Mouse (Mus musculus) gastrocnemius, adult 2 months (tissue): Measurements from ENCODE around the gene Ctse. TPM values are rescaled to one million over a fixed set of nuclear protein-coding genes. Genes with fewer than 3 reads are reported as not detected.

ENCODE experiments used
- DNase-seq: peaks from one replicate; pipeline ENCODE4 v3.0.0; 2022
- H3K27ac ChIP-seq: fragments of 200-600 bp; 2 replicates; pipeline ENCODE4 v1.8.1; 2022; ENCODE audit warnings: mild to moderate bottlenecking
- H3K4me3 ChIP-seq: fragments of 200-600 bp; 2 replicates; pipeline ENCODE4 v1.8.1; 2022; ENCODE audit warnings: mild to moderate bottlenecking, moderate library complexity
- CTCF ChIP-seq: fragments of 200-600 bp; IDR thresholded peaks from 2 replicates; pipeline ENCODE4 v1.8.1; 2022; ENCODE audit warnings: antibody characterized with exemption, mild to moderate bottlenecking, moderate library complexity
- intact Hi-C: fragments of 180-260 bp; cut with DNase I; formaldehyde crosslinking; loops from one replicate; pipeline ENCODE4 v1.15.1; 2025
- long read RNA-seq, 2 experiments: library from polyadenylated mRNA; stranded (forward); transcript quantifications; one replicate each; pipeline ENCODE4 v2.0.0; 2021
- total RNA-seq, 2 experiments: library from RNA; stranded (reverse); gene quantifications; 2 replicates each; pipeline ENCODE4 v1.2.3; 2021

The Ctse gene
- total RNA-seq, result under 1 TPM in 1 of 2 experiments, not detected in 1; 0.11 TPM
- long read RNA-seq, experiment 1, result 0 reads
- long read RNA-seq, experiment 2, result 0 reads

GRCm38 (mm10) chr1:131637791-131638540 is at the start of gene Ctse:
Ctse (plus strand) TSS chr1:131638306.
- intact Hi-C loops, result no loop called here
- no peak within 1 kb of the TSS for H3K27ac ChIP-seq
- no peak for TF ChIP-seq CTCF
- no peak for DNase-seq
- no peak within 1 kb of the TSS for H3K4me3 ChIP-seq

DNA sequence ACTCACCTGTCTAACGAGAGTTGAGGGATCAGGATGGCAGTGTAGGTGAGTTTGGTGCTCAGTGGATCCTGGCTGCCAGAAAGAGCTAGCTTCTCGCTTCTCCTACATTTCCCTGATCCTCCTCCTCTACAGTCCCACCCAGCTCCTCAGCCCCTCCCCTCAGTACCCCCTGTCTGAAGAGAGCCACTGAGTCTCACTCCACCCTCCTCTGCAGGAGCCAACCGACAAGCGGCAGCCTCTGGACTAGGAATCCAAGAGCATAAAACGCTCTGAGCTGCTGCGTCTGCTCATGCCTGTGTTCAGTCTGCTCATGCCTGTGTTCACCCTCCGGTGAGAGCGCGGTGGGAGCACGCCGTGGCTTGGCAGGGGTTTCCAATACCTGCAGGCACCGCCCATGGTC is 39.2 kb upstream of the Ctse start, which contains the start of gene Avpr1b:
TSS of gene Avpr1b (plus strand) at position 335 of the 400 bp plus-strand sequence.
- no peak within 1 kb of the TSS for H3K4me3 ChIP-seq
- no peak for TF ChIP-seq CTCF
- no peak within 1 kb of the TSS for H3K27ac ChIP-seq
- intact Hi-C loops, result no loop called here
- no peak for DNase-seq

DNA sequence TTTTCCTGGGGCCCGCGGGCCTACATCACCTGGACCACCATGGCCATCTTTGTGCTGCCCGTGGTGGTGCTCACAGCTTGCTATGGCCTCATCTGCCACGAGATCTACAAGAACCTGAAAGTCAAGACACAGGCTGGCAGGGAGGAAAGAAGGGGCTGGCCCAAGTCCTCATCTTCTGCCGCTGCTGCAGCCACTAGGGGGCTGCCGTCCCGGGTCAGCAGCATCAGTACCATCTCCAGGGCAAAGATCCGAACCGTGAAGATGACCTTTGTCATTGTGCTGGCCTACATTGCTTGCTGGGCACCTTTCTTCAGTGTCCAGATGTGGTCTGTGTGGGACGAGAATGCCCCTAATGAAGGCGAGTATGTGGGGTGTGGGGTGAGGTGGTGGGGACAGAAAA is 37.8 kb upstream of the Ctse start:
- no peak for DNase-seq

GRCm38 (mm10) chr1:131606719-131607118 is 31.4 kb upstream of the Ctse start:
- no peak overlapping the region for H3K27ac ChIP-seq
- H3K4me3 ChIP-seq, result no peak overlapping the region
- TF ChIP-seq CTCF, result no peak
- DNase-seq, result no peak
- intact Hi-C loops, result no loop called here

More for the DNA sequence above, 37.8 kb upstream of the Ctse start:
- intact Hi-C loops, result no loop called here
- Histone ChIP-seq H3K27ac (no peak overlapping the region), H3K4me3 (no peak overlapping the region)
- peak; percentile 24; the same call in 1 of the 2 replicates for TF ChIP-seq CTCF

- Histone ChIP-seq H3K4me3 (no peak overlapping the region), H3K27ac (no peak overlapping the region)
- intact Hi-C loops, result loop anchor here (5.0 to 10.0 kb wide), 3 partner anchors 45 to 235 kb away; no protein-coding TSS in a partner anchor
- DNase-seq, result peak; percentile 38
- TF ChIP-seq CTCF, result no peak
These were observed 25.4 kb upstream of the Ctse start for GRCm38 (mm10) chr1:131612556-131613155.

DNA sequence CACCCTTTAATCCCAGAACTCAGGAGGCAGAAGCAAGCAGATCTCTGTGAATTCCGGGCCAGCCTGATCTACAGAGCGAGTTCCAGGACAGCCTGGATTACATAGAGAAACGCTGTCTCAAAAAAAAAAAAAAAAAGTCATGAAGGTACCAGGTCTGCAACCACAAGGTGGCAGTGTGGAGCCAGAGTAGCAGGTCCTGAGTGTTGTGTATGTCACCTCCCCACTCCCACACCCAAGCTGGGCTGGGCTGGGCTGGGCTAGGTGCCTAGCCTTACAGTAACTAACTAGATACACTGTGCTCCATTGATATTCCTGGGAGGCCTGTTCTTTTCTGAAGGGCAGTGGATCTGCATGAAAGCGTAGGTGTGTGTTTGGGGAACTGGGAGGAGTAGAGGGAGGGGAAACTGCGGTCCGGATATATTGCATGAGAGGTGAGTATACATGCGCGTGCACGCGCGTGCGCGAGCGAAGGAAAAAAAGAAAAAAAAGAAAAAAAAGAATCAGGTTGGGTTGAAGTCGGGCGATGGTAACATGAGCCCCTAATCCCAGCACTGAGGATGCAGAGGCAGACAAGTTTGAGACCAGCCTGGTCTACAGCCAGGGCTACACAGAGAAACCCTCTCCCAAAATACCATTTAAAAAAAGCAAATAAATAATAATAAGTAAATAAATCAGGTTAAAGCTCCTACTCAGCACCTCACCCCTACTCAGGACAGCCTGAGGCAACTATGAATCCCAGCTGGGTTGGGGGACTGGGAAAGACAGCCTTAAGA is 24.6 kb upstream of the Ctse start:
- intact Hi-C loops, result loop anchor here (5.0 to 10.0 kb wide), 3 partner anchors 44 to 234 kb away; no protein-coding TSS in a partner anchor
- TF ChIP-seq CTCF, result peak; percentile 72
- peak; percentile 81 for DNase-seq
- Histone ChIP-seq H3K4me3 (no peak overlapping the region), H3K27ac (no peak overlapping the region)

DNA sequence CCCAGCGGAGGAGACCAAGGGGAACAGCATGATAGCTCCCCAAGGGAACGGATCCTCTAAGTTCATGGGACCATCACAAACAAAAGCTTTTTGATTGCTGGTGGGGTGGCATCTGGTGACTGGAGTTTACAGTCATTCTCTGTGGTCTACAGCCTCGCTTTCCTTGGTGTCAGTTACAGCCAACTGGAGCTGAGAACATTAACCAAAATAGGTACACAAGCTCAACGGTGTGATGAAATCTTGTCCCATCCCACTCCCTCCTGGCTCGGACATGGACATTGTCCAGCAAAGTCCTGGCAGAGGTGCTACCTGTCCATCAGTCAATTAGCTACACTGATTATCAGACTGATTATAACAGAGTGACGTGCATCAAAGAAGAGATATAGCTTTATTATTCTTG is 23.5 kb upstream of the Ctse start:
- TF ChIP-seq CTCF, result no peak
- intact Hi-C loops, result loop anchor here (5.0 to 10.0 kb wide), 3 partner anchors 43 to 233 kb away; no protein-coding TSS in a partner anchor
- no peak for DNase-seq

DNA sequence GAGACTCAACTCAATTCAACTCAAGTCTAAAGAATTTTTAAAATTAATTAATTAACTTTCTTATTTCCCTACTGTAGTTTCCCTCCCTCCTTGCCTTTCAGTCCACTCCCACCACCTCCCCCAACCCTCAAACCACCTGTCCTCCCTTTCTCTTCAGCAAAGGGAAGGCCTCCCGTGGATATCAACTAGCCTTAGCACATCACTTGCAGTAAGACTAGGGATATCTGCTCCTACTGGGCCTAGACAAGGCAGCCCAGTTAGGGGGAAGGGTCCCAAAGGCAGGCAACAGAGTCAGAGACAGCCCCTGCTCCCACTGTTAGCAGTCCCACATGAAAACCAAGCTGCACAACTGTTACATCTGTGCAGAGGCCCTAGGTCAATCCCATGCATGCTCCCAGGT is 22.0 kb upstream of the Ctse start:
- DNase-seq, result no peak
- Histone ChIP-seq H3K4me3 (no peak overlapping the region), H3K27ac (no peak overlapping the region)
- intact Hi-C loops, result loop anchor here (10.0 kb wide), 1 partner anchor 149 kb away; no protein-coding TSS in a partner anchor
- no peak for TF ChIP-seq CTCF

More for the DNA sequence above, 23.5 kb upstream of the Ctse start:
- H3K4me3 ChIP-seq, result no peak overlapping the region
- no peak overlapping the region for H3K27ac ChIP-seq

- TF ChIP-seq CTCF, result no peak
- intact Hi-C loops, result loop anchor here (10.0 kb wide), 1 partner anchor 148 kb away; no protein-coding TSS in a partner anchor
- DNase-seq, result no peak
- H3K27ac ChIP-seq, result no peak overlapping the region
- no peak overlapping the region for H3K4me3 ChIP-seq
These were observed 21.4 kb upstream of the Ctse start for GRCm38 (mm10) chr1:131616546-131617220.

DNA sequence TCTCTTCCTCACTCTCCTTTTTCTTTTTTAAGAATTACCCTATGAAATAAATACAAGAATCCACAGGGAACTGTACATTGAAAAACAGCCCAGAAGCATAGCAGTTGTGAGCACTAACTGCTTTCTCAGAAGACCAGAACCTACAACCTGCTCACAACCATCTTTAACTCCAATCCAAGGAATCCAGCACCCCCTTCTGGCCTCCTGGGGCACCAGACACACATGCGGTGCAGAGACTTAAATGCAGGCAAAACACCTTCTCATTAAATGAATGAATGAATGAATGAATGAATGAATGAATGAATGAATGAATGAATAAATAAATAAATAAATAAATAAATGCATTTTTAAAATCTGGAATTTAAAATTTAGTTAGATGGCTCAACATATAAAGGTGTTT is 19.5 kb upstream of the Ctse start:
- no peak overlapping the region for H3K4me3 ChIP-seq
- intact Hi-C loops, result loop anchor here (10.0 kb wide), 1 partner anchor 146 kb away; no protein-coding TSS in a partner anchor

GRCm38 (mm10) chr1:131619348-131619747 is 18.8 kb upstream of the Ctse start:
- Histone ChIP-seq H3K4me3 (no peak overlapping the region), H3K27ac (no peak overlapping the region)
- intact Hi-C loops, result loop anchor here (10.0 kb wide), 1 partner anchor 145 kb away; no protein-coding TSS in a partner anchor
- DNase-seq, result no peak
- TF ChIP-seq CTCF, result no peak

More for the DNA sequence above, 19.5 kb upstream of the Ctse start:
- H3K27ac ChIP-seq, result no peak overlapping the region
- no peak for DNase-seq
- no peak; the same call in 1 of the 2 replicates for TF ChIP-seq CTCF

GRCm38 (mm10) chr1:131623644-131624043 is 14.5 kb upstream of the Ctse start:
- TF ChIP-seq CTCF, result no peak
- Histone ChIP-seq H3K4me3 (no peak overlapping the region), H3K27ac (no peak overlapping the region)
- DNase-seq, result no peak
- intact Hi-C loops, result no loop called here
